Mouse (Mus musculus) gastrocnemius, adult 18-20 months (tissue): ENCODE data around the gene Ets2. TPM values are rescaled to one million over a fixed set of nuclear protein-coding genes. Genes with fewer than 3 reads are reported as not detected.
A peak's percentile ranks its signal among the peaks of the same experiment; 100 is the strongest.
"Not testable (repeated sequence)": the region's sequence is repeated elsewhere in the genome, so short reads cannot be mapped to it uniquely, and the experiment has no call there.

Source experiments
- DNase-seq: peaks from one replicate; pipeline ENCODE4 v3.0.0; 2021; ENCODE audit warnings: low spot score
- total RNA-seq, 2 experiments: library from RNA; stranded (reverse); gene quantifications; 2 replicates each; pipeline ENCODE4 v1.2.3; 2021

Gene Ets2
- total RNA-seq, 2 experiments from 2014 or later = 20.5 to 26.7 TPM

DNA sequence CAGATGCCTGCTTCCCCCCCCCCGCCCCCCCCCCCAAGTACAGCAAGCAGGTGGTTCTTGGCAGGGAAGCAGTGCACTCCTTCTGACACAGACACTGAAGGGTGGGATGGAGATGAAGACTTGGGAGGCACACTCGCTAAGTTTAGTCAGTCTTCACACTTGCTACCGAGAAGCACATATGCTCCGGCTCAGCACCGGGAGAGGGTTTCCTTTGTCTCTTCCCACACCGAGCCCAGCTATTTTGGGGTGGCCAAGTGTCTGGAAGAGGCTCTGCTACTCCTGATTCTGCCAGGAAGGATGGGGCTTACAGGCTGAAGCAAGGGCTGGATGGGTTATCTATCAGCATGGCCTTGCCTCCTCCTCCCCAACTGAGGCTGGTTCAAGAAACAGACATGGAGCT lies 5.3 kb upstream of the Ets2 start:
- no peak for DNase-seq

- no peak for DNase-seq
Measured at GRCm38 (mm10) chr16:95699721-95700120, 2.2 kb upstream of the Ets2 start.

DNA sequence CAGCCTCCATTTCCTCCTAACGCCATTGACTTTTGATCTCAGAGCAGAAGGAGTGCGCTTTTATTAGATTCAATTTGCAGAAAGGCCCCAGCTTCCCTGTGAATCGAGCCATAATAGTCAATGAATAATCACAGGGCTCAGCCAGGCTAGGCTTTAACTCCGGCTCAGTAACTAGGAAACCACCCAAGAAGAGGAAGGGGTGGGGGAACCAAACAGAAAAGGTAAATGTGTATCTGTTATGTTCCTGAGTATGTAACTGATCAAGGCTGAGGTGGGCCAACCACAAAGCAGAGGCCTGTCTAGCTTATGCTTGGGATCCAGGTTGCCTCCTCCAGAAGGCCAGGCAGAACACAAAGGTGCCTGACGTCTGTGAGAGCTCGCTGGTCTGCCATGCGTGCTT lies 1.7 kb upstream of the Ets2 start:
- no peak for DNase-seq

DNA sequence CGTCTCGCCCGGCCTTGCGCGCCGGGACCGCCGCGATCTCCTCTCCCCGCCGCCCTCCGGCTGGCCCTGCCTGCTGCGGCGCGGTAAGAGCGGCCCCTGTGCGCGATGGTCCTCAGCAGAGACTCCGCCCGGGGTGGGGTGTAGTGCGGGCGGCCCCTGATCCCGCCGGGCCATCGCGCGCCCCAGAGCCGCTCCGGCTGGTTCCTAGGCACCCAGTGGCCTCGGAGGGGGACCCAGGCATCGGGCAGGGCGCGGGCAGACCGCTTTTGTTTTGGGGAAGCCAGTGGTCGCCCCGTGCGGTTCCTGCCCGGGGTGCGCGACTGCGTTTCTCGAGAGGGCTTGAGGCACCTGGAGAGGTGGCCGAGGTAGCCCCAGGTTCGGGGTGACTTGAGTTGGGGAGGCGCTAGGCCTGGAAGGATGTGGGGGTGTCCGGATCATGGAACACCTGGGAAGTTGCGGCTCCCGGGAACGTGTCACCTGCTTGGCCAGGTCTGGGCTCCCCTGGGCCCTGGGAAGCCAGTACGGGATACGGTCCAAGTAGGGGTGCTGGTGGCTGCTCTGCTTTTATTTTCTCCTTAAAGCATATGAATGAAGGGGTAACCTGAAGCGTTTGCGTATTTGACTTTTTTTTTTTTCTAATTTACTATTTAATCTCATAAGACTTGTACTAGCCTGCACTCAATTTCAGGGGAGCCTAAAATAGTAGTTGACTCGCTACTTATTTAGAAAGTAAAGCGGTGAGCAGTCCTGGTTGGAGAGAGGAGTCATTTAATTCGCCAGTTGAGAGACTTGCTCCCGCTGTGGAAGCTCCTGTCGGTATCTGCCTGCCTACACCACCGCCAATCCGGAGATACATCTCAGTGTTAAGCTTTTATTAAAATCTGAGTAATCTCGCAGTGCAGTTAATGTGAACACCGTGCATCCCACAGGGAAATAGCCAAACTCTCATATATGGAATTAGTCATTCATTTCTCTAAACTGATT lies 979 bp downstream of the Ets2 start:
- peak; percentile 40 for DNase-seq

- no peak for DNase-seq
Measured at GRCm38 (mm10) chr16:95703958-95704357, 2.1 kb downstream of the Ets2 start.

- no peak for DNase-seq
Measured at GRCm38 (mm10) chr16:95704662-95705330, 2.9 kb downstream of the Ets2 start.

- DNase-seq = no peak
Measured at GRCm38 (mm10) chr16:95705771-95706170, 3.9 kb downstream of the Ets2 start.

DNA sequence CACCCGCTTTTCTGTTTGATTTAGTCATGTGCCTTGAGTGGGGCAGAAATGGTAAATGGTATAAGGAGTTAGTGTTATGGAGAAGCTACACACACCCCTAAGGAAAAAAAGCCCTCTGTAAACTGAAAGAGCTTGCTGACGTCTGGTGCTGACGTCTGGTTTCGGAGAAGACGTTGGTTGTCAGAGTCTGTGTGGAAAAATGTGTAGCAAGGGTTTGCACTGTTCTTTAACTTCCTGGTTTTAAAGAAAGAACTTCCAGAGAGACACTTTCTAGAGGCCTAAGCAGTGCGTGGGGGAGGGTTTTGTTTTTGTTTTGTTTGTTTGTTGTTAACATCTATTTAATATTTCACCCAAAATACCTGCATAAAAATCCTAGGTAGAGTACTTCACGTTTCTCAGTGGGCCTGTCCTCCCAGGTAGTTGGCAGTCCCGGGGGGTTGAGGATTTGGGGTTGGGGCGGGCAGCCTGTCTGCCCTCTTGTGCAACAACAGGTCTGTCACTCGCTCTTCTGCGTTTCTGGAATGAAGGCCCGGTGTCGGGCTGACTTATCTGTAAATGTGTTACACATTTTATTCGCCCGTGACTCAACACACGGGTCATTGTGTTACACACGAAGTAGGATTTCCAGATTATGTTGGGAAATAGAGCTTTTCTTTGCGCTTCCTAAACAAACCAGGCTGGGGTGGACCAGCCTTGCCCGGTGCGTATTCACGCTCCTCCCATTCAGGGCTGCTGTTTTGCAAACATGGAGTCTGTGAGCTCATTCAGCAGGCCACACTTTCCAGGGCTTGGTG lies 6.5 kb downstream of the Ets2 start:
- DNase-seq = no peak

DNA sequence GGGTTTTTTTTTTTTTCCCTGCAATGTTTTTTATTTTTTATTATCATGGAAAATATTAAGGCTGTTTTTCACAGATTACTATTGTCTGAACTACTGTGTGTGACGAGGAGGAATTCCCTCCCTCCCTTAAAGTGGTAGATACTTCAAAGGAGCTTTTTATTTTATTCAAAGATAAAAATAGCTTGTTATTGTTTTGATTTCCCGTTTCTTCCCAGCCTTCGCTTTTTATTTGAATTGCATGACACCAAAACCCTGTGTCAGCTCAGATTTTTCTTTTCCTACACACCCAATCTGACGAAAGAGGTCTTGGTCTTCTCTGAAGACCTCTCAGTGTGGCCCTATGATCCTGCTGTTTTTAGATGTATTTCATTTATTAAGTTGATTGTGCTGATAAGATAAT lies 7.3 kb downstream of the Ets2 start:
- DNase-seq = no peak

GRCm38 (mm10) chr16:95710129-95710528 lies 8.3 kb downstream of the Ets2 start:
- DNase-seq = no peak

GRCm38 (mm10) chr16:95712121-95712520 lies 10.2 kb downstream of the Ets2 start:
- no peak for DNase-seq

GRCm38 (mm10) chr16:95713077-95713476 lies 11.2 kb downstream of the Ets2 start:
- not testable (repeated sequence) for DNase-seq

- DNase-seq = peak; percentile 65
Measured at GRCm38 (mm10) chr16:95715026-95715425, 13.2 kb downstream of the Ets2 start.

GRCm38 (mm10) chr16:95716061-95716706 lies 14.3 kb downstream of the Ets2 start:
- no peak for DNase-seq

GRCm38 (mm10) chr16:95717631-95718030 lies 15.8 kb downstream of the Ets2 start:
- no peak for DNase-seq

DNA sequence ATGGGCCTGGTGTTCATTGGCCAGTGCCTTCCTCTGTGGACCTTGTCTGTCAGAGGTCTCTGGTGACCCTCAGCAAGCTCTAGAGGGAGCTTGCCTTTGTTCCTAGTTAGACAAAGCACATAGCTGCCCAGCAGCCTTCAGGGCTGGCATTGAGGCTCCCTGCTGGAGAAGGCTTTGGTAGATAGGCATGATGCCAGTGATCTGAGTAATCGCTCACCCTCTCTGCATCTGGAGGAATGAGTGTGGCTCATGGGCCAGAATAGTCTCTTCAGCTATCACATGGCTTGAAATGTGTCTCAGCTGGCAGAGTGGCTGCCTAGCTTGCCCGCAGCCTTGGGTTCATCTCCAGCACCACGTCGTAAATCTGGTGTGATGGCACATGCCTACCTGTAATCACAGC lies 16.2 kb downstream of the Ets2 start:
- no peak for DNase-seq

GRCm38 (mm10) chr16:95720532-95720931 lies 18.7 kb downstream of the Ets2 start:
- DNase-seq = no peak

GRCm38 (mm10) chr16:95724251-95724650 lies 22.4 kb downstream of the Ets2 start:
- DNase-seq = no peak

- no peak for DNase-seq
Measured at GRCm38 (mm10) chr16:95724776-95725175, 22.9 kb downstream of the Ets2 start.

- DNase-seq = no peak
Measured at GRCm38 (mm10) chr16:95726802-95727201, 24.9 kb downstream of the Ets2 start.
